Mouse (Mus musculus) lung, postnatal 0 days (tissue): Measurements from ENCODE around the gene Apoc1.

Source experiments
- CTCF ChIP-seq: IDR thresholded peaks from 2 replicates; pipeline ENCODE4 v1.5.1; 2016; ENCODE audit warnings: antibody characterized with exemption, mild to moderate bottlenecking
- EP300 ChIP-seq: IDR thresholded peaks from 2 replicates; pipeline ENCODE4 v1.6.1; 2016; ENCODE audit warnings: antibody characterized with exemption, mild to moderate bottlenecking, control low read depth

- TF ChIP-seq CTCF (no peak), EP300 (peak; percentile 73; the same call in 1 of the 2 replicates)
Observed at GRCm38 (mm10) chr7:19716055-19716682, 23.7 kb upstream of the Apoc1 start.
